Mouse (Mus musculus) gastrocnemius, postnatal 10 days (tissue): Measurements from ENCODE around the gene Plek. TPM values are rescaled to one million over a fixed set of nuclear protein-coding genes. Genes with fewer than 3 reads are reported as not detected.
A peak's percentile ranks its signal among the peaks of the same experiment; 100 is the strongest.
"Not testable (repeated sequence)": the region's sequence is repeated elsewhere in the genome, so short reads cannot be mapped to it uniquely, and the experiment has no call there.

Experiments used
- DNase-seq: peaks from one replicate; pipeline ENCODE4 v3.0.0; 2021; ENCODE audit warnings: mixed read lengths
- long read RNA-seq, 2 experiments: library from polyadenylated mRNA; stranded (forward); transcript quantifications; one replicate each; pipeline ENCODE4 v2.0.0; 2021
- total RNA-seq, 2 experiments: library from RNA; stranded (reverse); gene quantifications; 2 replicates each; pipeline ENCODE4 v1.2.3; 2021

Plek gene
- total RNA-seq = 1 to 10 TPM; 1.9 to 3.2 TPM
- long read RNA-seq, experiment 1, full-length matches to known transcripts = 3 of 3 reads
- long read RNA-seq, experiment 1, partial matches to known transcripts = 0 of 3 reads
- long read RNA-seq, experiment 1, other reads (novel, unspliced or antisense) = 0 of 3 reads
- long read RNA-seq, experiment 2, full-length matches to known transcripts = 1 of 1 reads
- long read RNA-seq, experiment 2, partial matches to known transcripts = 0 of 1 reads
- long read RNA-seq, experiment 2, other reads (novel, unspliced or antisense) = 0 of 1 reads

DNA sequence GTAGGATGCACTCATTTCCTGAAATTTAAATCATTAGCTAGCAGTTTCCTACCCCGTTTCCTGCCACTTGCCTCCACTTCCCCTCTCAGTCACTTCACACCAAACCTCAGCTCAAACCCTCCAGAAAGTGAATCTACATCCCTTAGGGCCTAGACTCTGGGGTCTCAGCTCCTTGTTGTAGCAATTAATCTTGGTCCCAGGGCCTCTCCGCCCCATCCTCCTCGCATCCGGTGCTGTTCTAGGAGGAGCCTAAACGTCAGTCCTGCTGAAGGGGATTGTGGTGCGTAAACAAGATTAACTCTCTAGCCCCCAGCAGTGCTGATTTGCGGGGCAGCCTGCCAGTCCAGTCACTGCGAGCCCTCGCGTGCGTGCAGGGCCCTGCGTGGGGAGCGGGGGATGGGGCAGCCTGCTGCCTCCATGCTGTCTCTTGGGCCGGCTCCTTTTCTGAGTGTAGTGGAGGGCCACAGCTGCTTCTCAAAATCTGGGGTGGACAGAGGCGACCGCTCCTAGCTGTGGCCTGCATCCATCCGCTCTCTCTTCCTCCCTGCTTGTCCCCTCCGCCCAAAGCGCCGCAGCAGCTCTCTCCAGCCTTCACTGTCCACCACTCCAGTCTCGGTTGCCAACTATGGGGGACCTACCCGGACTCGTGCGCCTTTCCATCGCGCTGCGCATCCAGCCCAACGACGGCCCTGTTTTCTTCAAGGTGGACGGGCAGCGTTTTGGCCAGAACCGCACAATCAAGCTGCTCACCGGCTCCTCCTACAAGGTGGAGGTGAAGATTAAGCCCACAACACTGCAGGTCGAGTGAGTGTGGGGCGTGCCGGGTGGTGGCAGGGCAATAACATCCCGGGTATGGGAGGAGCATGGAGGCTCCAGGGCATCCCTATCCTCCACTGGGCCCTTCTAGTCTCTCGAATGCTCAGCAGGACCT is at the start of gene Plek, which contains the start of gene Cnrip1:
TSS of gene Plek (minus strand) at position 837 of the 931 bp plus-strand sequence.
TSS of gene Cnrip1 (plus strand) at position 42 of the 931 bp plus-strand sequence.
- peak; percentile 79 for DNase-seq

- DNase-seq = no peak
Observed at GRCm38 (mm10) chr11:17086106-17086505, 33.9 kb upstream of the Plek start.

DNA sequence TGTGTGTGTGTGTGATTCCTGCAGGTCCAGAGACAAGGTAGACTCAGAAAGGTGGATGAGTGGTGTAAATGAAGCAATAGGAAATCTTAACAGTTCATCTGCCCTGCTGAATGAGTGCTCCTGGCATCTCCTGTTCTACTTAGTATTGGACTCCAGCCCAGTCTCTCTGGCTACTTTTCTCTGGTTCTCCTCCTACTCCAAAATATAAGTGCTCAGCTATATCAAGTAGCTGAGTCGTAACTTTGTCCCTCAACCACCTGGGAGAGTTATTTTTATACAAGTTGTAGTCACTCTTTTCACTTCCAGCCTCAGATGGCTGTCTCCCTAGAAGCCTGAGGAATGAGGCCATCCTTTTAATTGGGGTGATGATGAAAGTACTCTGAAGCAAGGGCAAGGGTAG is 31.7 kb upstream of the Plek start:
- DNase-seq = no peak

- peak; percentile 7 for DNase-seq
Observed at GRCm38 (mm10) chr11:17083455-17083854, 31.3 kb upstream of the Plek start.

GRCm38 (mm10) chr11:17082953-17083352 is 30.8 kb upstream of the Plek start:
- DNase-seq = no peak

GRCm38 (mm10) chr11:17082086-17082485 is 29.9 kb upstream of the Plek start:
- DNase-seq = no peak

DNA sequence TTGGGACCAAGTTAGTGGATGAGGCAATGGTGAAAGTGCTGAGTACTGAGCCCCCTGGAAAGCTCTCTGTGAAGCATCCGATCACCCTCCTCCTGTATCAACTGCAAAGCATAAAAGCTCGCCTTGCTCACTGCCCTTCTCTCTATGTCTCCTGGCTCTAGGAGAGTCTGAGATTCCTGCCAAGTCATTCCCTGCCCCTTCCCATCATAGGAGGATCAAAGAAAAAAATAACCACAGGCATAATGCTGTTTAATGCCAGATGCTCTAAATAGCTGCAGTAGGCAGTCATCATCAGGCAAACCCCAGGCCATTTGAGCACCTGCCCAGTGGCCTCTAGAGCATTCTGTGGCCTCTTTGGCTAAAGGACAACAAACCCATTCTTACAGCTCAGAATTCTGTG is 23.5 kb upstream of the Plek start:
- DNase-seq = no peak

- not testable (repeated sequence) for DNase-seq
Observed at GRCm38 (mm10) chr11:17069360-17069759, 17.2 kb upstream of the Plek start.

DNA sequence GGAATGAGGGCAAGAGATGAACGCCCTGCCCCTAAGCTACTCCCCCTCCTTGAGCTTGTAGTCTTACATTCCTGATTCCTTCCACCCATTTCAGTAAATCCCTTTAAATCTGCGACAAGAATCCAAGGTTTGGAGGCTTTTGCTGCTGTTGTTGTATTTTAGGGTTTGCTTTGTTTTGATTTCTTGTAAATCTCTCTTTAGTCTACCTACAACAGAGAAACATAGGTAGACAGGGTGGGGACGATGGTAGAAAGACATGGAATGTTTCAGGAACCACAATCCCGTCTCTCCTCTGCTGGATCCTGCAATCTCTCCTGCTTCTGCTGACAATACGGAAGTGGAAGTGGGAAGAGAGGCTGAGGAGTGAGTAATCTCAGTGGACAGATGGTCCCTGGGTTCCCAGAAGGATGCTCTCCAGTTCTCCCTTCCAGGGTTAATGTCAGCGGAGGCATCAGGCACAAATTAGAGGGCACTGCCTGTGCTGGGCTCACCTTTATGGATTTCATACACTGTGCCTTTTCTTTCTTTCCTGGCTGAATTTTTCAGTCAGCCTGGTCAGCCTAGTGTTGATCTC is 382 bp upstream of the Plek start:
- no peak for DNase-seq

- DNase-seq = no peak
Observed at GRCm38 (mm10) chr11:17045806-17046205, 6.4 kb downstream of the Plek start.

- no peak for DNase-seq
Observed at GRCm38 (mm10) chr11:17023984-17024383, 28.2 kb downstream of the Plek start.

DNA sequence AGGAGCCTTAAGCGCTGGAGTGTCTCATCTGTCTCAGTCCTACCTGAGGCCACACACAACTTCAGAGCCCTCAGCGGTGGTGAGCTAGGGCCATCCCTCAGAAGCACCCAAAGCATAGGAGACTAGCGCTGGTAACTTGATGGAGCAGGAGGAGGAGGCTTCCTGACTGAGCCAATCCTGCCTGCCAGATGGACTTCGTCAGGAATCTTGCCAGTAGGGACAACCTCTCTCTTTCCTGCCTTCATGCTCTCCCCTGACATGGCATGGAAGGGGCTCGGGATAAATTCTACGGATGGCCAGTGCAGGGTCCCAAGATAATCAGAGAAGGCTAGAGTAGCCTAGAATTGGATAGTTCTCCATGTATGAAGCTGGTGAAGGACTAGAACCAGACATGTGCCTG is 29.0 kb downstream of the Plek start:
- DNase-seq = no peak

GRCm38 (mm10) chr11:17019328-17019727 is 32.9 kb downstream of the Plek start:
- no peak for DNase-seq

GRCm38 (mm10) chr11:17012948-17013347 is 39.2 kb downstream of the Plek start:
- DNase-seq = no peak

DNA sequence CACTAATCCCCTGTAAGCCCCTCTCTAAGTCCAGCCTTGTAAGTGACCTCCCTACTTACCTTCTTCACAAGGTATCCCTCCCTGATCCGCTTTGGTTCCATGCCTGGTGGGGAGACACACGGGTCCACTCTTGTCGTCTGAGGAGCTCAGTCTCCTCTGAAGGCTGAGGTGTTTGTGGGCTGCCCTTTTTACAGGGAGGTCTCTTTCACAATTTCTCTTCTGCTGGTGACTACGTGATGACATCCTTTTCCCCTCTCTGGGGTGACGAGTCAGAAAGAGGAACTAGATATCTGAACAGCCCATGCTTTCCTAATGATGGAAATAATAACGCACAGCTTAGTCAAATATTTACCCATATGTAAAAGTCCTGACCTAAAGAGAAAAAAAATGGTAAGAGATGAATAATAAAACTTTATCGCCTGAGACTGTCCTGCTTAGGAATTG is 43.7 kb downstream of the Plek start:
- no peak for DNase-seq

DNA sequence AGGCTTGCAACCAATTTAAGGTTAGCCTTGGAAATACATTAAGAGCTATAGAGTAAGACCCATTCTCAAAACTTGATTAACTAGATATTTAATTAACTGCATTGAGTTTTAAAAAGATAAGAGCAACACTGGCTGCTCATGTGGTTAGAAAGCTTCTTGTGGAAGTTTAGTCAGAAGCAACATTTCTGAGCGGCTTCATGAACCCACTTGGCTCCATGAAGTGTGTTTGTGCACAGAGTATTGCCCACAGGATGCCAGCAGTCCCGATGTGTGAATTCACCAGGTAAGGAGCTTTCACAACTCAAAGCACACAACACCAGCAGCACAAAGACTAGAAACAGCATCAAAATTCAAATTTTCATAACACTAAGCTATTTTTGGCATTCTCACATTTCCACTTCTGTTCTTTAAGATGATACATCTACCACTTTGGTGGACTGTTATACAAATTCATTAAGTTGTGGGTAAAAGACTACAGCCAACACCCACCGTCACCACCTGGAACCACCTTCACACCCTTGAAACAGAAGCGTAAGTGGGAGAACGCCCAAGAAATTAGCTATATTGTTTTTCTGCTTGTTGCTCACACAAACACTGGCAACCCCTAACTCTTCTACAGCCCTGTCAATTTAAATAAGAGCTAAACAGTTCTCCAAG is 44.5 kb downstream of the Plek start:
- DNase-seq = no peak

GRCm38 (mm10) chr11:17006526-17006925 is 45.7 kb downstream of the Plek start:
- not testable (repeated sequence) for DNase-seq

GRCm38 (mm10) chr11:17004899-17005846 is 47.0 kb downstream of the Plek start:
- no peak for DNase-seq

GRCm38 (mm10) chr11:17003757-17004156 is 48.4 kb downstream of the Plek start:
- no peak for DNase-seq

DNA sequence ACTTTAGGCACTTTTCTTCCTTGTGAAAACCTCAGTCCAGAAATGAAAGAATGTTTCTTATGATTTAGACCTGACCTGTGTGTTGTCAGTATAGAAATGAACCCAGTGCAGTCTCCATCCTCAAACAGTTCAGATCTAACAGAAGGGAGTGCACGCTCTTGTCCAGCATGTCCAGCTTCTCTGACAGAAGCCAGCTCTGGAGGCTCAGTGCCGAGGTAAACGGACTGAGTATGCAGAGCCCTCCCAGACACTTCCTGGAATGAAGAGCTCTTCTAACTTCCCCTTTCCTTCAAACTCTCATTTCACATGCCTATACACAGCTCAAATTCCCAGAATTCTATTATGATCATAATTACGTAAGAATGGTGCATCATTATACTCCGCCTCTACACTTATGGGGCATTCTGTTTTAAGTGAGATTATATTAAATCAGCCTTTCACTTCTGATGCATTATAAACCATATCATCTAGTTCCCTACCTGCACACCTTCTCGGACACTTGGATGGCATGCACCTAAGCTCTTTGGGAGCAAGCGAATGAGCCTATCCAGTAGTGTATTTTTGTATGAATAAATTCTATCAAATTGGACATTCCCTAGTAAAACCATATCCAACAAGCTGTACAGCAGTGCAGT is 49.3 kb downstream of the Plek start:
- DNase-seq = no peak
